Mouse (Mus musculus): ENCODE data around the gene Igflr1.
A peak's percentile ranks its signal among the peaks of the same experiment; 100 is the strongest.

The Igflr1 gene

DNA sequence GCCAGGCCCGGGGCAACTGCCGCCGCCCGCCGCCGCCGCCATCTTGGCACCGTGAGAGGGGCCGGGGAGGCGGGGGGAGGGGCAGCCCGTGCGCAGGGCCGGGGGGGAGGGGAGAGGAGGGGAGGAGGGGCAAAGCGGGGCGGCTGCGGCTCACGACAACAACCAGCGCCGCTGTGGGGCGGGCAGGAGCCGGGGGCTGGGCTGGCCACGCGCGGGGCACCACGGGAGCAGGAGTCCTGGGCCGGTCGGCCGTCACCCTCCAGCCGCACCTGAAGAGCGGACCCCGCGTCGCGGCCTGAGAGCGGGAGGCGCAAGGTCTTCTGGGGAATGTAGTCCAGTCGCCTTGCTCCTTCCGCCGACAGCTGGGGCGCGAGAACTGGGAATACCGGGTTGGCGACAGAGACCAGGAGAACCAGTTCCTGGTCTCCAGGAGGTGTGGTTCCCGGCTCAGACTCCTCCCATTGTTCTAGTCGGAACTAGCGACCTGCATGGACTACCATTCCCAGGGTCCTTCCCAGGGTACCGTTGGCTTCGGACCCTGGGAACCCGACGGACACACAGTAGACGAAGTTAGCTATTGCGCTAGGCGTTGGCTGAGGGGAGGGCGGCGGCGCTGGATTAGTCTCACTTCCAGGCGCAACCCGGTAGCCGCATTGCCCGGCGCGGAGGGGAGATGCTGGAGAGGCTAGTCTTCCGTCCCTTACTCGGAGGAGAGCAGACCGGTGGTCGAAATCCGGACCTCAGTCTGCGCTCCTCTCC is 23.6 kb downstream of the Igflr1 start, which contains the start of gene Kmt2b:
Gene Kmt2b (minus strand): TSS at position 51 of the 759 bp plus-strand sequence.
- peak; percentile 92 for DNase-seq (ENCODE audit: low spot score)

DNA sequence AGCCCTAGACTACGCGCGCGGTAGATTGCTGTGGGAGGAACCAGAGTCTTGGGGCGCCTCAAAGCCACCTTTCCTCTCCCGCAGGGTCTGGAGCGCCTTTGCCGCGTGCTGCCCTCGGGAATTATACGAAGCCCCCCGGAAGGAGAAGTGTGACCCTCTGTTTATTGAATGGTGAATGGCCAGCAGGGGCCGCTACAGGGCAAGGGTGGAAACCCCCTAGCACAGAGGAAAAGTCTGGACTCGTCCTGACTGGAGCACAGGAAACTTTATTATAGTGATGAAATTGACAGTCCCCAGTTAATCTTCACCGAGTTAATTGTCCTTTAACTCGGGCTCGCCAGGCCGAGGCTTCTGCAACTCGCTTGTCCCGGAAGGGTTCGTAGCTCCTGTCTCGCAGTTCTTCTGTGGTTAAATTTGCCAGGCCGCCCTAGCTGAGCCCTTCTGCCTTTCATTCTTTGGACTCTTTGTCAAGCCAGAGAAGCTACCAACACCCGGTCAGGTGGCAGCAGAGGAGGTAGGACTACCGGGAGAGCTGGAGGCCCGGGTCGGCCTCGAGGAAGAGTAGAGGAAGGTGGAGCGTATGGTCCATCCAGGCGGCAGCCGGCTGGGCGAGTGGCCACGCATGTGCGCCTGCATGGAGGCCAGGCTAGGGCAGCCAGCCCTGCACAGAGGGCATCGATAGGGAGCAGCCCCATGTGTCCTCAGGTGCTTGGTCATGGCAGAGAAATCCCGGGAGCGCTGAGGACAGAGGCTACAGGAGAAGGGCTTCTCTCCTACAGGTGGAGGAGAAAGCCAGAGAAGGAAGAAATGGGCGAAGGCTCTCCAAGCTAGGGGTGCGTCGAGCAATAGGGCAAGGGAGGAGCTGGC is 24.4 kb downstream of the Igflr1 start:
- peak; percentile 79 for DNase-seq (ENCODE audit: low spot score)

DNA sequence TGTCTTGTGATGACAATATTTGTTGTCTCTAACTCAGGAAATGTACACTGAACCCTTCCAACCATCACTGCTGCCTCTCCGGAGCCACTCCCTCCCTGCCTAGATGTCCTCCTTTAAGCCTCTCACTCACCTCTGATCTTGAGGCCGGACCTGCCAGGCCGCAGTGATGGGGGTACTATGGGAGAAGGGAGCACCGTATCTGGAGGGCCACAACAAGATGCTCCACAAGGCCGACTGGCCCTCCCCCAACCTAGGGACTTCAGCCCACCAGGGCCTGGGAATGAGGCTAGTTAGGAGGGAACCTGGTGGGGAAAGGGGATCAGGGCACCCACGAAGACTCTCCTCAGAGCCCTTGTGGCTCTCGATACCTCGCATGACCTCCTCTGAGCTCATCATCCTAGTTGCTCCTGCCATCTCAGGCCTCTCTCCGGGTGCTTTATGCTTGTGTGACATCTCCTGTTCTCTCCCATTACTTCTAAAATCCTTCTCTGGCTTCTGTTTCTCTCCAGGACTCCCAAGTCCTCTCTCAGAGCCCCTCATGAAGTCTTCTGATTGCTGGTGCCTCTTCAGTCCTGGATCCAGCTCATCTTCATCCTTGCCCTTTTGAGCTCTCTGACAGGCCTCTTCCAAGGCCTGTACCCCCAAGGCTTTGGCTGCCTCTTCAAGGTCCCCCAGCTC is 25.8 kb downstream of the Igflr1 start:
- no peak for DNase-seq (ENCODE audit: low spot score)

DNA sequence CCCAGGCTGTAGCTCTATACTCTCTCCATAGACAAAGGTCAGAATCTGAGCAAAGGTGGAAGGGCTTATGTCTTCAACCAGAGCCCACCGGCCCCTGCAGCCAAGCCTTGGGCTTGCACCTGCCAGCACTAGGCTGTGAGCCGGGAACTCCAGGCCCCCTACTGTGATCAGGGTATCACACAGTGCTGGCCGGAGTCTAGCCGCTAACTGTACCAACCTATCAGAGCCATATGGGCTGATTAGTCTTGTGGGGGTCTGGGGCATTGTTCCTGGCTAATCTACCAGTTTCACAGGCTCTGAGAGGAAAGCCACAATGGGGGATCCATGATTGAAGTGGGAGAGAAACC is 26.4 kb downstream of the Igflr1 start:
- no peak for DNase-seq (ENCODE audit: low spot score)

DNA sequence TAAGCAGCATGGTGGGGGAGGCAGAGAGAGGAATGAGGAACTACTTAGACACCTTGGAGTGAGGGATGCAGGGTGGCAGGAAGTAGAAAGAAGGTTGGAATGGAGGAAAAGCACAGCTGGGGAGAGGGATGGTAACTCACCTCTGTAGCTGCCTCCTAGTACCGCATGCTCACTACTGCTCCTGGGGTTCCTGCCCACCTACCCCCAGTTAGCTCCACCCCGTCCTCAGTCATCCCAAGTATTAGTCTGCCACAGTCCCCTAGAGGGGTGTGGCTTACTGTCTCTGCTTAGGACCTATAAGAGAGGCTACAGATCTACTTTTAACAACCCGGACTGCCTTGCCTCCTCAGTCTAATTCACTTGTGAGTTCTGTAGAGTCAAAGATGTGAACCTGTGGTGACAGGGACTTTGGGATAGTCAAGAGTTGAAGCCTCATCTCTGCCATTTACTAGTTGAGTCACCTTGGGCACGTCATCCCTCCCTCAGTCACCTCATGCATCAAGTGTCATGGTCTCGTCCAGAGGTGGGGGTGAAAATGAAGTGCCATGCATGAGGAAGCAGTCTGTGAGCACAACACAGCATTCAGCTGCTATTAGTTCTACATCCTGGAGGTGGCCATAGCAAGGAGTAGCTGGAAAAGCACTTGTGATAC is 27.7 kb downstream of the Igflr1 start:
- no peak for DNase-seq (ENCODE audit: low spot score)

DNA sequence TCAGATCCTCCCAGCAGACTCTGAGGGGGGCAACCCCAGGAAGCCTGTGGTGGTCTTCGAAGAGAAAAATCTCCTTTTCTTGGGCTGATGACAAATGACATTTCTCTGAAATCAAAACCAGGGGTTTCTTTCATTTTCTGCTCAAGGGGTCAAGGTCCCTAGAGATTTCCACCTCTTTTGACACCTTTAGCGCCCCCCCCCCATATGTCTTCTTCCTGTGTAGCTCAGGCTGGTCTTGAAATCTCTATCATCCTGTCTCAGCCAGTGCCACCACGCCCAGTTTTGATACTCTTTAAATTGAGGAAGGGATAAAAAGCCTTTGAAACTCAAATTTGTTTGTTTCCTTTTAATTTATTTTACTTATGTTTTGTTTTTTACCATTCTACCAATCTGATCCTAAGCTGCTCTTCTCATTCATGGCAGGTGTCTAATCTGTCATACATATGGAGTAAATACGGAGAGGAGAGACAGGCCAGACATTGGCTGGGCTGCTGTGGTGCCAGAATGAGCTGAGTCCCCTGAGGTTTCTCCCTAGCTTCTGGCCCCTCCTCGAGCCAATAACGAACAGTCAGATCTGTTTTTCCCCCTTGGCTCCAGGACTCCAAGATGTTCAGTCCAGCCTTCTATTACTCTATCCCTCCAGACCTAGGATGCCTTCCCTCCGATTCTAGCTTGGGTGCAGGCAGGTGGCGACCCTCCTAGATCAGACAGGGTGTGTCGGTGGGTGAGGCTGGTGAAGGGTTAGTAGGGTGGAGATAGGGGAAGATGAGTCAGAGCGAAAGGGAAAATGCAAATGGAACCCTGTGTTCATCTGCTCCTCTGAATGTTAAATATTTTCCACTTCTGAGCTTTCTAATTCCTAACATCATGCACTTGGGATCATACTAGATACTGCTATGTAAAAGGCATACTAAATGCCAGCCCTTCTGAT is 28.6 kb downstream of the Igflr1 start:
- DNase-seq (ENCODE audit: low spot score), result no peak

DNA sequence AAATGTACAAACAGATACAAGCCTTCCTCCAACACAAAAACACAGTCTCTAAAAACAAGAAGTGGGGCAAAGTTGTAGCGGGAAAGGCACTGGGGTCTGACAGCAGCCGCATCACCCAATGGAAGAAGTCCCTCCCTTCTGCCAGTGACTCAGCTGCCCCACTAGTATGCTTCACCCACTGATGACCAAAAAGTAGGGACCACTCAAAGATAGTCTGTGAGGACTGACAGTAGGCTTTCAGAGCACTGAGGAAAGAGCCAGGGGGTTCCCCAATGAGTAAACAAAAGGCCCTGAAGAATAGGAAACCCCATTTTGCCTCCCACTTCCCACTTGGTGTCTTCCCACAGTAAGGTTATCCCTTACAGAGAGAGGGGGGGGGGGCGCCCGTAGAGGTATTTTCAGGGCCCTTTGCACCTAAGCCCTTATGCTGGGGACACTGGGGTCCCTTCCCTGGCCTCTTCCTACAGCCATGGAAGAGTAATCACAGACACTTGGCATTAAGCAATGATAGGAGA is 29.3 kb downstream of the Igflr1 start:
- no peak for DNase-seq (ENCODE audit: low spot score)

DNA sequence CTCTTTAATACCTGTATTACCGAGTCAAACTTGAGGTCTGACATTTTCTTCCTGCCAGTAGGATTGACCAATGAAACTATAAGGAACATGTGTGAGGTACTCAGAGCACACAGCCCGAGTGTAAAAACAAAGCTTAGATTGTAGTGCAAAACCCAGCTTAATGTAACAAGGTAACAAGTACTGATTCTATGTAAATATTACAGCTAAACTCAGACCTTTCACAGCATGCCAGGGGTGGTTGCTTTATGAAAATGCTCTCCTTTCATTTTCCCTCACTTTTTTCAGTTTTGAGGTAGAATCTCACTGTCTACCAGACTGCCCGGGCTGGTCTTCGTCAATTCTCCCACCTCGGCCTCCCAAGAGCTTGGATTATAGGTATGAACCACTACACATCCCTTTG is 30.9 kb downstream of the Igflr1 start:
- DNase-seq (ENCODE audit: low spot score), result no peak

DNA sequence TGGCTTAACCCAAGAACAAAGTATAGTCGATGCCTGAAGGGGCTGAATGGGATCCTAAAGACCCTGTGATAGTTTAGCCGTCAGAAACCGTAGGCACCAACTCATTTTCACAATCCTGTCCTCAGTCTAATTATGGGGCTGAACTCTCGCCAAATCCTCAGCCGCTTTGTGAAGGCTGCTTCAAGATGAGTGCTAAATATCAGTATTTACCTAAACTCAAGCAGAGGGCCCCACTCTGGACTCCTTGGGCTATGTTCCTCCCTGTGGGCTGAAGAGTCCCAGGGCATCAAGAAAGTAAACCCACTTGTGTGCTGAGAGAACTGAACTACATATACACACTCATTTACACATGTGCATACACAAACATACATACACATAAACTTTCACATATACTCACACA is 31.6 kb downstream of the Igflr1 start:
- DNase-seq (ENCODE audit: low spot score), result no peak

DNA sequence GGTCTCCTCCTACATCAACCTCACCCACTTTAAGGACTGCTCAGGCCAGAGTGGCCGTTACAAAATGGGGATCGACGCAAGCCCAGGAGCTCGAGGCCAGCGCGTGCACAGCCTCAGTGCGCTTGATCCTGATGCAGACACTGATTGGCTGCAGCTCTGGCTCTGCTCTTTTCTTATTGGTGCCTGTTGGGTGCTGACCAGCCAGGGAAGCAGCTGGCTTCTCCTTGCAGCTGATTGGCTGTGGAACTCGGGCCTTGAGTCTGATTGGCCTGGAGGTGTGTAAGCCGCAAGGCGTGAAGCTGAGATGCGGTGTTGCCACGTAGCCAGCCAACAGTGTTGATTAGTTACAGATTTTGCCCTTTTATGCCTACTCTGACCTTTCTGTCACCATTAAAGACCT is 33.6 kb downstream of the Igflr1 start, which contains the start of gene Zbtb32:
Gene Zbtb32 (minus strand): TSS at position 124 of the 400 bp plus-strand sequence.
- DNase-seq (ENCODE audit: low spot score), result no peak

DNA sequence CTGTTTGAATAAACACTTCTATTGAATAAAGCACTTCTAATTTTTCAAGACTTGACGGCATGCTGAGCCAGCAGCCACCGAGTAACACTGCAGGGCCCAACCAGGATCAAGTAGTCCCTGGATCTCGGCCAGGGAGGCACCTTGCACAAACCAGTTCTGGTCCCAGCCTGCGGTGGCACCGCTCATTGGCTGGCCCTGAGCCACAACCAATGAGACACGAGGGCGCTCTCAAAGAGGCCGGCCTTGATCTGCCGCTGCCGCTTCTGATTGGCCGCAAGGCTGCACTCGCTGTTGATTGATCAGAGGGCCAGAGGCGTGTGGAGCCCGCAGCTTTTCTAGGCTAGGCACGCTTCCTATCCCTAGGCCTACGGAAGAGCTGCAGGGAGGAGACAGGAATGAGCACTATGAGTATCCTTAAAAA is 34.7 kb downstream of the Igflr1 start:
- DNase-seq (ENCODE audit: low spot score), result peak; percentile 86

DNA sequence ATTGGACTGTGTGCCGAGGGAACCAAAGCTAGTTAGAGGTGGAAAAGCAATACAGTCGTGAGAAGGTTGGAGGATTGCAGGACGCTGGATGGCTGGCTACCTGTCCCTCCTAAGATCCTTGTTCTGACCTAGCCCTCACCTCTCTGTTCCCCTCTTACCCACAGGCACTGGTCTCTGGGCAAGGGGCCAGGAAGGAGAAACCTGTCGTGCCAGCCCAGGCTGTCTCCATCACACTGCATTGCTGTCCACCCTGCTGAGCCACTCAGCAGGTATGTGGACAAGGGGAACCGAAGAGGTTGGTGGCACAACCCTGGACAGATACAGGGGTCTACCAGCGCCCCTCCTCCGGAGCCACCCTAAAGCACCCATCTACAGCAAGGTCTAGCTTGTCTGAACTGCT is 35.4 kb downstream of the Igflr1 start:
- DNase-seq (ENCODE audit: low spot score), result no peak

DNA sequence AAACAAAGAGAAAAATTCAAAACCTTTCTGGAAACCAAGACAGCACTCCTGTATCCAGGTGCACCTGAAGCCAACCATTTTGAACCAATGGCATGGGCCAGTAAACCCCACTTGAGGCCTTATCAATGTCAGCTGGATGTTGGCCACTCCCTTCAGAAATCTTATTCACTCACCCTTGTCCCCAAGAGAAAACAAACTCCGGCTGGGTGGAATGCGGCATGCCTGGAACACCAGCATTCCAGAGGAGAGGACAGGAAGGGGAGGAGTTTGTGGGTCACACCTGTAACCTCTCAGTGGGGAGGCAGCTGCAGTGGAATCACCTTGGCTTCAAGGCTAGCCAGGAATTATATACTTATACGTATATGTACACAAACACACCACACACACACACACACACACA is 37.4 kb downstream of the Igflr1 start:
- no peak for DNase-seq (ENCODE audit: low spot score)

DNA sequence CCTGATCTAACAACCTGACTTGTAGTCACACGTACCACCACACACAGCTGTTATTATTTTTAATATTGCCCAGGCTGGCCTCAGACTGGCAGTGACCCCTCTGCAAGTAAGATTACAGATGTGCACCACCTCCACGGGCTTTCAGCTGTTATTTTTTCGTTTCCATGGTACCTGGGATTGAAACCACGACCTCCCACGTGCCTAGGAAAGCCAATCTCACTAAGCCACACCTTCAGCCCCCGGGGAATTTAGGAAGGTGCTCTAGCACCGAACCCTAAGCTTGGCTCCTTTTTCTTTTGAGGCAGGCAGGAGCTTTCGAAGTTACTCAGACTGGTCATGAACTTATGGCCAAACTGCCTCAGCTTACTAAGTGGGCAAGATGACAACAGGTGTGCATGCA is 39.2 kb downstream of the Igflr1 start:
- DNase-seq (ENCODE audit: low spot score), result no peak

DNA sequence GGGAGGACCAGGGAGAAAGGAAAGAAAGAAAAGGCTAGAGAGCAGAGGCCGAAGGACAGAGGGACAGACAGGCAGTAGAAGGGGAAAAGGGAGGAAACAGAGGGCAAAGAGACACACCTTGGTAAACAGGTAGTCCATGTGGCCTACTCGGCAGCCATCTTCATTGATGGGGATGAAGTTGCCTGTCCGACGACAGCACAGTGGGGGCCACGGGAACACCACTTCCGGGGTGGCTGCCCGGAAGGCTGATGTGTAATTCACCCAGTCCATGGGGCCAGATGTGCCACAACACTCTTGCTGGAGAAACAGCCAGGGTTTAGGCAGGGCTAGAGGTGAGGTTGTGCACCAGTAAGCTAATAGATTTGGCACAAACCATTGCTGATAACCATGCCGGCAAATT is 39.7 kb downstream of the Igflr1 start:
- DNase-seq (ENCODE audit: low spot score), result no peak

DNA sequence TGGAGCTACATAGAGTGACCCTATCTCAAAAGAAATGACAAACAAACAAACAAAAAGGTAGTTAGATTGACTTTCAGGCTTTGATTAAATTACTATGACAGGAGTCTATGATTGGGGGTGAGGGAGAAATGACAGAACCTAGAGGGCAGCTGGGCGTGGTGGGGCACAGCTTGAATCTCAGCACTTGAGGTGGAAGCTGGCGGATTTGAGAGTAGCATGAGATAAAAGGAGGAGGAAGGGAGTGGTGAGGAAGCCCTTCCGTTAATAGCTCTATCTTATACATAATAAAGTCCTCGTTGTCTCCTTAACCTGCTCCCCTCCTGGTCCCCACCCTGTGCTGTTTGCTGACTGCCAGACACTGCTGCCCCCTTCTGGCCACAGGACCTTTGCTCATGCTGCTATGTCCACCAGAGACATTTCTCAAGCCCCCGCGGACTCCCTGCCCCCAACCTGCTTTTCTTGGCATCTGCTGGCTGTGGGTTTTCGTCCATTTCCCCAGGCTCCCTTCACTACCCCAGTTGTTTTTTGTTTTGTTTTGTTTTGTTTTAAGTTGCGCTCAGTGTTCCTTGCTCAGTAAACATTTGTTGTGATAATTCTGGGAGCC is 42.6 kb downstream of the Igflr1 start:
- peak; percentile 42 for DNase-seq (ENCODE audit: low spot score)

DNA sequence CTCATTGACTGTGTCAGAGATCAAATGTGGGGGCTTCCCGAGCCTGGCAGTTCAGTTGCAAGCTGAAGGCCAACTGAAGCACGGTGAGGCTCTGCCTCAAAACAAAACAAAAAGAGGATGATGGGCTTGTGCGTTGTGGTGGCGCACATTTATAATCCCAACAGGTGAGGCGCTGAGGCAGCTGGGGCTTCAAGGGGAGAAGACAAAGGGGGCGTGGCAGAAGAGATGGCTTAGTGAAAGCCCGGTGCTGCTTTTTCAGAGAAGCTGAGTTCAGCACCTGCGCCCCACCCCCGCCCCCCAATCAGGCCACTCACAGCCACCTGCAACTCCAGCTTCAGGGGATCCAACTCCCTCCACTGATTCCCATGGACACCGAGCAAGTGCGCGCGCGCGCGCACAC is 43.2 kb downstream of the Igflr1 start:
- DNase-seq (ENCODE audit: low spot score), result no peak

DNA sequence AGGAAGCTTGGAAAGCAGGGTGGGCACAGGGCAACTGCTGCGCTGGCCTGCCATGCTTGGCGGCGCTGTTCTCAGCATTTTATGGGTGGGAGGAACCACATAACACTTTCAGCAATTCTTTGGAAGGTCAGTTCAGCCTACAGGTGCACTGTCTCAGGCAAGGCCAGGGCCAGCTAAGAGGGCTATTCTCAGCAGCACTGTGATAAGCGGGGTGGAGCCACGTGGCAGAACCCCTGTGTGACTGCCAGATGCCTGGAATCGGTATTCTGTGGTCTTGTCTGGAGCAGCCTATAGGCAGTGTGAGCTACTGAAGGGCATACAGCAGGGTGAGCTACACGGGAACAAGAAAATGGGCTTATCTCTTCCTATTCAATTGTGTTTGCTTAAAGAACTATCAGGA is 44.8 kb downstream of the Igflr1 start:
- DNase-seq (ENCODE audit: low spot score), result no peak

DNA sequence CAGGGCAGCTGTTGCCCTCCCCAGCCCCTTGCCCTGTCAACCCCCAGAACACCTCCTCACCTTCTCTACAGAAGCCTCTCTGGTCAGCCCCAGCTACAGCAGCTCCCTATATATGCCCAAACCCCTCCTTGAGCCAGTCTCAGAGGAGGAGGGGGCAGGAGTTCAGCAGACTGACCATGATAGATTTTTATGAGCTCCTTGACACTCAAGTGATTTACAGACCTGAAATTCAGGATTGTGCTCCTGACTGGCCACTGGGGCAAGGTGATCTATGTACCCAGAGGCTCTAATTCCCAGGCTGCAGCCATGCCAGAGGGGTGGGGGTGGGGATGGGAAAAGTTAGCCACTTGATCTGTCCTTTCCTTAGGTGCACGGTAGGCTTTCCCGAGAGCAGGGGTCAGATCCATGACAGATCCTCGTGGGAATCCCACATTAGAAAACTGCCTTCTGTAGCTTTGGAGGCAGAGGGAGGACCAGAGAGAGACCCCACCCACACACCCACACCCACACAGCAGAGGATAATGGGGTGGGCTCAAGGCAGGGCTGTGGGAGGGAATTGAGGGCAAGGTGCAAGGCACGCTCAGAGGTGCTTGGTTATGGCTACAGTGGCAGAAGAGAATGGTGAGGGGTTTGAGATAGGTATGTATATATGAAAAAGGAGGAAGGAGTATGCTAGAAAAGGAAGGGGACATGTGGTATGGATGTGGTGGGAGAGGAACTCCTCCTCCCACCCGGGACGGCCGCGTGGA is 47.6 kb downstream of the Igflr1 start, which contains the start of gene Upk1a:
Gene Upk1a (minus strand): TSS at position 194 of the 749 bp plus-strand sequence.
- no peak for DNase-seq (ENCODE audit: low spot score)
